Mouse (Mus musculus) kidney, postnatal 0 days (tissue): ENCODE data around the gene Igfbp7. TPM values are rescaled to one million over a fixed set of nuclear protein-coding genes. Genes with fewer than 3 reads are reported as not detected.

ENCODE experiments used
- ATAC-seq: fragments of 200-750 bp; cut with Nextera tagmentation; replicated peaks from 2 replicates; pipeline ENCODE4 v1.8.0; 2017; ENCODE audit warnings: low read depth, moderate number of reproducible peaks, moderate TSS enrichment, moderate library complexity; ENCODE audit not compliant: low FRiP score
- DNase-seq: peaks from one replicate; pipeline ENCODE4 v3.0.0-alpha.2; 2016; ENCODE audit warnings: low spot score
- H3K27ac ChIP-seq: fragments of 300-500 bp; sonication (generic); 2 replicates; pipeline ENCODE4 v1.5.1; 2014; ENCODE audit warnings: mild to moderate bottlenecking
- H3K27me3 ChIP-seq: fragments of 300-500 bp; sonication (generic); 2 replicates; pipeline ENCODE4 v1.6.1; 2014; ENCODE audit warnings: low read length, mixed read lengths; ENCODE audit not compliant: insufficient read depth
- H3K36me3 ChIP-seq: fragments of 300-500 bp; sonication (generic); 2 replicates; pipeline ENCODE4 v1.6.1; 2014; ENCODE audit warnings: low read length, mixed read lengths; ENCODE audit not compliant: insufficient read depth
- H3K4me1 ChIP-seq: fragments of 300-500 bp; sonication (generic); replicated peaks from 2 replicates; pipeline ENCODE4 v1.6.1; 2014; ENCODE audit warnings: antibody characterized with exemption, low read length, mixed read lengths; ENCODE audit not compliant: insufficient read depth
- H3K4me2 ChIP-seq: fragments of 300-500 bp; sonication (generic); 2 replicates; pipeline ENCODE4 v1.6.1; 2014; ENCODE audit warnings: mild to moderate bottlenecking, low read length, moderate library complexity, mixed read lengths
- H3K4me3 ChIP-seq: fragments of 300-500 bp; sonication (generic); replicated peaks from 2 replicates; pipeline ENCODE4 v1.5.1; 2014; ENCODE audit warnings: low read depth, low read length
- H3K9ac ChIP-seq: fragments of 300-500 bp; sonication (generic); 2 replicates; pipeline ENCODE4 v1.6.1; 2014; ENCODE audit warnings: low read depth, low read length
- H3K9me3 ChIP-seq: fragments of 300-500 bp; sonication (generic); replicated peaks from 2 replicates; pipeline ENCODE4 v1.6.1; 2016; ENCODE audit warnings: low read length, inconsistent platforms, mixed read lengths
- CTCF ChIP-seq: IDR thresholded peaks from 2 replicates; pipeline ENCODE4 v1.5.1; 2016; ENCODE audit warnings: antibody characterized with exemption, low read depth, mild to moderate bottlenecking, moderate library complexity
- WGBS: fragments of 180-500 bp; shearing (Covaris S2); extraction: QIAGEN DNeasy Blood & Tissue Kit; methylation state at CpG from one replicate; pipeline ENCODE4 v1.1.7; 2014; 5-methylcytosine and 5-hydroxymethylcytosine counted together
- polyA plus RNA-seq: library from polyadenylated mRNA; unstranded; fragments of >200 nt; fragmentation: Nextera tagmentation; extraction: Ambion mirVana; gene quantifications from 2 replicates; pipeline ENCODE4 v1.2.1, GENCODE M21; 2015

Igfbp7 gene
- polyA plus RNA-seq, 1 experiment from 2014 or later: 1,398 TPM

DNA sequence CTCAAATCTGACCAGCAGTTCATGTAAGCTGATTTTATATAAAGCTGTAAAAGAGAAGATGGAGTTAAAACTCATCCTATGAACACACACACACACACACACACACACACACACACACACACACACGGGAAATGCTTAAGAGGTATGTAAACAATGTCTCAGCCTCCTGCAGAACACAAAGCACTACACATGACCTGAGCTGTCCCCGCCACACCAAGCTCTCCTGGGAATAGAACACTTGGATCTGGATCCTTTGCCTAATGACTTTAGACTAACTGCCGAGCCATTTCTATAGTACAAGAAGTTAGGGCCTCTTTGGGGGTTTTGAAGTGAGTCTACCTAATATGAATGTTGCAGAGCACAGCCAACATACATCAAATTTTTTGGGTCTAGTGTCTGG is 45.7 kb downstream of the Igfbp7 start:
- Histone ChIP-seq H3K36me3 (0 out of 2 replicates have a peak, but pooled peaks cover 2% of the 10 kb centered on the region), H3K4me1 (peaks cover 38% of the 10 kb centered on the region), H3K4me3 (no peak overlapping the region), H3K27ac (no peak overlapping the region), H3K9ac (no peak overlapping the region), H3K27me3 (no peaks in the 10 kb centered on the region), H3K9me3 (no peaks in the 10 kb centered on the region), H3K4me2 (no peak overlapping the region)
- no peak for TF ChIP-seq CTCF
- DNase-seq: no peak
- no peak for ATAC-seq
- 42% methylated on average over 3 of the region's 3 CpGs for WGBS

DNA sequence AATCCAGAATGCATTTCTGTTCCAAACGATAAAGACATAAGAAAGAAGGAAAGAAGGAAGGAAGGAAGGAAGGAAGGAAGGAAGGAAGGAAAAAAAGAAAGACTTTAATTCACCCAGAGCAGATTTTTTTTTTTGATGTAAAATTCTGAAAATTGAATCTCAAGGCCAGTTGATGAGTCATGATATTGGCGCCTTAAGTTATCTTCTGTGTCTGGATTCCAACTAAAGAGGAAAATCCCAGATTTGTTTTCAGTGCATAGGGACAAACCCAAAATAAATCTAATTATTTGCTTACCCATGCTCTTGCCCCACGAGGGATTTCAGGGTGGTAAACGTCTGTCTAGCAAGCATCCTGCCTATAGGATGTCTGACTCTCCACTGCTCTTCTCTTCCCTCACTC is 46.8 kb downstream of the Igfbp7 start:
- Histone ChIP-seq H3K4me2 (no peak overlapping the region), H3K9ac (no peak overlapping the region), H3K27ac (no peak overlapping the region), H3K27me3 (no peaks in the 10 kb centered on the region), H3K9me3 (no peaks in the 10 kb centered on the region), H3K4me1 (peaks cover 35% of the 10 kb centered on the region), H3K36me3 (0 out of 2 replicates have a peak, but pooled peaks cover 2% of the 10 kb centered on the region), H3K4me3 (no peak overlapping the region)
- no peak for TF ChIP-seq CTCF
- DNase-seq (no peak), ATAC-seq (no peak)
- WGBS: 68% methylated on average over 4 of the region's 4 CpGs

DNA sequence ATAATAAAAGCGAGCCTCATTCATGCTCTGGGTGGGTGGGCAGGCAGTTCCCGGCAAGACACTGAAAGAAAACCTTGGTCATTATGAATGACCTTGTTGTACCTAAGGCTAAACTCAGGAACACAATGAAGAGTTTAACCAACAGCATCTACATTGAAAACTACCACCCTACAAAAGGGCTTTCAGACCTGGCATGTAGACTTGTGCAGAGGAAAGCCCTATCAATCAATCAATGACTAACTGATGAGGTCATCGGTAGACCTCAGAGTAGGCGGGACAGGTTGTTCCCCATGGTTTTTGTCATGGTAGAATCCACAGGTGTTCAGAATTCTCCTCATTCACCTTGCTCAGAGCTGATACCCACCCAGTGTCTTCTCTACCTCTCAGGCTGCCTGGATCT is 47.9 kb downstream of the Igfbp7 start:
- H3K4me3 ChIP-seq: no peak overlapping the region
- H3K9ac ChIP-seq: no peak overlapping the region
- DNase-seq (no peak), ATAC-seq (no peak)
- H3K27ac ChIP-seq: 0 out of 2 replicates have a peak overlapping the region, but pooled peaks have one; percentile 15
- H3K4me2 ChIP-seq: no peak overlapping the region
- 0 out of 2 replicates have a peak, but pooled peaks cover 2% of the 10 kb centered on the region for H3K36me3 ChIP-seq
- H3K9me3 ChIP-seq: no peaks in the 10 kb centered on the region
- 91% methylated on average over 4 of the region's 4 CpGs for WGBS
- H3K27me3 ChIP-seq: no peaks in the 10 kb centered on the region
- TF ChIP-seq CTCF: no peak
- peaks cover 41% of the 10 kb centered on the region for H3K4me1 ChIP-seq

DNA sequence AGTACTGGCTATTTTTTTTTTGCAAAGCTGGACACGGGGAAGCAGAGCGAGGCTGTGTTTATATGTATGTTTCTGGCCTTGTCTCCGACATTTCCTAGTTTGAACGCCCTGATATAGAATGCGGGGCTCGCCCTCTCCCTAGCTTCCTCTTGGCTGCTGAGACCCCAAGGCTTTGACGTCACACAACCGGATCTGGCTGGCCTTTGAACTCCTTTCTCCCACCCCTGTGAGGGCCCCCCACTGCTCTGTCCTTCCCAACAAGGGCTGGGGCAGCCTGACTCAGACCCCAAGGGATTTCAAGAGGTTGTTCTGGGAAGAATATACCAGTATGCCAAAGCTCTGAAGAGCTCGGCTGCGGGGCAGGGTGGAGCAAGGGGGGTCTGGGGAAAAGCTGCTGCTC is 49.5 kb downstream of the Igfbp7 start:
- Histone ChIP-seq H3K9ac (peak overlapping the region; percentile 52; the same call in 1 of the 2 replicates), H3K27me3 (no peaks in the 10 kb centered on the region), H3K4me1 (peaks cover 33% of the 10 kb centered on the region), H3K27ac (peak overlapping the region; percentile 98), H3K4me2 (peak overlapping the region; percentile 56), H3K36me3 (0 out of 2 replicates have a peak, but pooled peaks cover 2% of the 10 kb centered on the region), H3K4me3 (peak overlapping the region; percentile 9; the same call in 1 of the 2 replicates), H3K9me3 (no peaks in the 10 kb centered on the region)
- DNase-seq (peak; percentile 89), ATAC-seq (peak; percentile 54; the same call in 1 of the 2 replicates)
- under 1% methylated on average over 10 of the region's 10 CpGs for WGBS
- TF ChIP-seq CTCF: no peak

DNA sequence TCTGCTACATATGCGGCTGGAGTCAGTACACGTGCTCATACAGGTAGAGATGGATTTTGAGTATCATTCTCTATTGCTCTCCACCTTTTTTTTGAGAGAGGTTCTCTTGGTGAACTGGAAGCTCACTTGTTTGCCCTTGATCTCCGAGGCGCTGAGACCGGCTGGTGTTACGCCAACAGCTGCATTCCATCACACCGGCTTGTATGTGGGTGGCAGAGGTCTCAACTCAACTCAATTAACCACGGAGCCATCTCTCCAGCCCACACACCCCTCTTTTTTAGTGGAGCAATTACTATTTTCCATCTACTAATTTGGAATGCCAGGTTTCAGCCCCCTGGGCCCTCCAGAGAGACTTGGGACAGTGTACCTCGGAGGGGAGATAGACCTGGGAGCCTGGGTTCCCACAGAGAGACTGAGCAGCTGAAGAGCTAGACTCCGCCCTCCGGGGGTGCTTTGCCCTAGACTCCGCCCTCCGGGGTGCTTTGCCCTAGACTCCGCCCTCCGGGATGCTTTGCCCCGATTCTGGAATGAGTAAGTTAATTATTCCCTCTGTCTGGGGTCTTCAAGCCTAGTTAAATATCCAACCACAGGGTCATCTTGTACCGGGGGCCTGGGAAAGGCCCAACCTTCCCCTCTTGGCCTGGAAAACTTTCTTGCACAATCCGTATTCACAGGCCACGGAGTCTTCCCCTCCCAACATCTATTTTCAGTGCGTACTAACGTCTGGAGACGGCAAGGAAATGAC is 50.3 kb downstream of the Igfbp7 start:
- Histone ChIP-seq H3K4me2 (peak overlapping the region; percentile 56), H3K9me3 (no peaks in the 10 kb centered on the region), H3K27me3 (no peaks in the 10 kb centered on the region), H3K36me3 (0 out of 2 replicates have a peak, but pooled peaks cover 2% of the 10 kb centered on the region), H3K4me1 (peaks cover 33% of the 10 kb centered on the region), H3K27ac (peak overlapping the region; percentile 98), H3K4me3 (peak overlapping the region; percentile 9; the same call in 1 of the 2 replicates), H3K9ac (peak overlapping the region; percentile 52; the same call in 1 of the 2 replicates)
- 0 out of 2 replicates have a peak, but pooled peaks have one; percentile 6 for TF ChIP-seq CTCF
- WGBS: 10% methylated on average over 22 of the region's 22 CpGs
- ATAC-seq (peak; percentile 79), DNase-seq (no peak)

DNA sequence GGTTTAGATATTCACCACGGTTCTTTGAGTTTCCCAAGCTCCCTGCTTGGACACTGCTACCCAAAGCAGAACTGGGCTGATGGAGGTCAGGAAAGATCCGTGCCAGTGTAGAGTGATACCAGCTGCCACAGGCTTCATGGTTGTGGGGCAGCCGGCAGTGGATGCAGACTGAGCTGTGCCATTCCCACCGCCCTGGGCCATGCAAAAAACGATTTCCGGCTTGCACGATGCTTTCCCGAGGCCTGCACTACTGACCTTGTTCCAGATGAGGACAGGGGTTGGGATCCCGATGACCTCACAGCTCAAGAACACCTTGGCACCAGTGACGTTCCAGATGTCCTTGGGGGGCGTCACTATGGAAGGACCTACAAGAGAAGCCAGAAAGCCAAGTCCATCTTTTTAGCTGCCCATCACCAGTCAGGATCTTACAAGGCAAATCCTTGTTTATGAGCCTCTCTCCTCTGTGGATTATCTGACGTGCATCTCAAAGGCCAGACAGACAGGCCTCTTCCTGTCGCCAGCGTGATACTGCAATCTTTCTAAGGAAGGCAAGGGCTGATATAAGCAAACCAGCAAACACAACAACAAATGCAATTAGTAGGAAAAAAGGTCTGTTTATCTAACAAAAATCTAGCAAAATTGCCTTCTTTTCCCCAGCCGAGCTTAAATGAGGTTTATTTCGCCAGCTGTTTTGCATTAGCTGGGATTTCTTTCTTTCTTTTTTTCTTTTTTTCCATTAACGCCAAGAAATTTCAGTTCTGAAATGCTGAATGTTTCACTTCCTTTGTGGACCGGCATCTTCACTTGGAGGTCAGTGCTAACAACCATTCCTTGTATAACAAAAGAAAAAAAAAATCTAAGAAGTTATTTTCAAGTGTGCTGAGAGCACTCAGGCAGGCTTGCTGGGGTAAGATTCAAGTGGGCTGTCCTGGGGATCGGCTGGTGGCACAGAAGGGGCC is 52.3 kb downstream of the Igfbp7 start:
- 53% methylated on average over 19 of the region's 19 CpGs for WGBS

More for the DNA sequence above, 52.3 kb downstream of the Igfbp7 start:
- Histone ChIP-seq H3K9ac (no peak overlapping the region), H3K27ac (peak overlapping the region; percentile 98), H3K9me3 (no peaks in the 10 kb centered on the region), H3K4me3 (no peak overlapping the region), H3K4me1 (peaks cover 33% of the 10 kb centered on the region), H3K36me3 (no peaks in the 10 kb centered on the region), H3K27me3 (no peaks in the 10 kb centered on the region), H3K4me2 (0 out of 2 replicates have a peak overlapping the region, but pooled peaks have one; percentile 1)
- ATAC-seq (no peak), DNase-seq (peak; percentile 54)
- TF ChIP-seq CTCF: no peak
